Mouse (Mus musculus) cerebellum, adult 2 months (tissue): Measurements from ENCODE around the gene Nthl1.

Experiments used
- CTCF ChIP-seq: fragments of 200-500 bp; IDR thresholded peaks from 2 replicates; pipeline ENCODE4 v1.5.1; 2011; ENCODE audit warnings: low read depth, mild to moderate bottlenecking, control low read depth, low read length, moderate library complexity, borderline replicate concordance; ENCODE audit not compliant: insufficient read depth
- POLR2A ChIP-seq: fragments of 200-500 bp; IDR thresholded peaks from 2 replicates; pipeline ENCODE4 v1.6.1; 2011; ENCODE audit warnings: low read length, control low read depth, borderline replicate concordance; ENCODE audit not compliant: insufficient read depth

GRCm38 (mm10) chr17:24676187-24676586 lies 43.7 kb downstream of the Nthl1 start:
- TF ChIP-seq CTCF (peak; percentile 64; the same call in 1 of the 2 replicates), POLR2A (no peak)
